Mouse (Mus musculus) brown adipose tissue, adult 24 weeks (tissue): ENCODE measurements around the gene 1600012H06Rik. TPM values are rescaled to one million over a fixed set of nuclear protein-coding genes. Genes with fewer than 3 reads are reported as not detected.
"Not testable (repeated sequence)": the region's sequence is repeated elsewhere in the genome, so short reads cannot be mapped to it uniquely, and the experiment has no call there.

ENCODE experiments used
- H3K27ac ChIP-seq: fragments of 200-500 bp; replicated peaks from 2 replicates; pipeline ENCODE4 v1.5.1; 2012; ENCODE audit warnings: low read depth, mild to moderate bottlenecking, low read length
- H3K4me1 ChIP-seq: fragments of 200-500 bp; 2 replicates; pipeline ENCODE4 v1.6.1; 2012; ENCODE audit warnings: low read length, mixed read lengths; ENCODE audit not compliant: control insufficient read depth, insufficient read depth, insufficient read length
- H3K4me3 ChIP-seq: fragments of 200-500 bp; 2 replicates; pipeline ENCODE4 v1.5.1; 2012; ENCODE audit warnings: low read depth, mild to moderate bottlenecking, low read length, moderate library complexity; ENCODE audit not compliant: insufficient read depth
- polyA plus RNA-seq: library from polyadenylated mRNA; stranded (reverse); fragments of >200 nt; gene quantifications from 2 replicates; pipeline ENCODE4 v1.2.4, GENCODE M21; 2012; ENCODE audit not compliant: missing spikeins, insufficient read depth, insufficient read length

1600012H06Rik gene
- polyA plus RNA-seq, 1 experiment = 17.2 TPM

GRCm38 (mm10) chr17:14927644-14928218 is 15.3 kb upstream of the 1600012H06Rik start:
- H3K27ac ChIP-seq = no peak overlapping the region
- H3K4me3 ChIP-seq = no peak overlapping the region
- H3K4me1 ChIP-seq = no peaks in the 10 kb centered on the region

- no peak overlapping the region for H3K4me3 ChIP-seq
- no peak overlapping the region for H3K27ac ChIP-seq
Measured at GRCm38 (mm10) chr17:14928631-14929030, 14.4 kb upstream of the 1600012H06Rik start.

GRCm38 (mm10) chr17:14930697-14931096 is 12.3 kb upstream of the 1600012H06Rik start:
- no peak overlapping the region for H3K27ac ChIP-seq
- H3K4me3 ChIP-seq = no peak overlapping the region
- H3K4me1 ChIP-seq = no peaks in the 10 kb centered on the region

More at GRCm38 (mm10) chr17:14928631-14929030, 14.4 kb upstream of the 1600012H06Rik start:
- no peaks in the 10 kb centered on the region for H3K4me1 ChIP-seq

- Histone ChIP-seq H3K4me1 (no peaks in the 10 kb centered on the region), H3K27ac (no peak overlapping the region), H3K4me3 (no peak overlapping the region)
Measured at GRCm38 (mm10) chr17:14931469-14931868, 11.5 kb upstream of the 1600012H06Rik start.

GRCm38 (mm10) chr17:14935280-14935679 is 7.7 kb upstream of the 1600012H06Rik start:
- not testable (repeated sequence) for H3K4me1 ChIP-seq, H3K27ac ChIP-seq, H3K4me3 ChIP-seq

GRCm38 (mm10) chr17:14935841-14936605 is 7.0 kb upstream of the 1600012H06Rik start:
- Histone ChIP-seq H3K4me1 (no peaks in the 10 kb centered on the region), H3K4me3 (no peak overlapping the region), H3K27ac (no peak overlapping the region)

GRCm38 (mm10) chr17:14942181-14942580 is 803 bp upstream of the 1600012H06Rik start:
- H3K4me3 ChIP-seq, H3K27ac ChIP-seq: not testable (repeated sequence)

GRCm38 (mm10) chr17:14943729-14944059 is 710 bp downstream of the 1600012H06Rik start:
- Histone ChIP-seq H3K27ac (peak overlapping the region; percentile 73), H3K4me3 (peak overlapping the region; percentile 84), H3K4me1 (peaks cover 8% of the 10 kb centered on the region)

More at GRCm38 (mm10) chr17:14942181-14942580, 803 bp upstream of the 1600012H06Rik start:
- not testable (repeated sequence) for H3K4me1 ChIP-seq

- no peak overlapping the region for H3K27ac ChIP-seq
- H3K4me1 ChIP-seq = peaks cover 8% of the 10 kb centered on the region
- no peak overlapping the region for H3K4me3 ChIP-seq
Measured at GRCm38 (mm10) chr17:14944551-14944950, 1.6 kb downstream of the 1600012H06Rik start.

- Histone ChIP-seq H3K27ac (no peak overlapping the region), H3K4me1 (peaks cover 3% of the 10 kb centered on the region; the same call in 1 of the 2 replicates), H3K4me3 (no peak overlapping the region)
Measured at GRCm38 (mm10) chr17:14949161-14949827, 6.3 kb downstream of the 1600012H06Rik start.

- Histone ChIP-seq H3K27ac (no peak overlapping the region), H3K4me3 (no peak overlapping the region)
Measured at GRCm38 (mm10) chr17:14953452-14953851, 10.5 kb downstream of the 1600012H06Rik start.

GRCm38 (mm10) chr17:14958686-14959327 is 15.8 kb downstream of the 1600012H06Rik start:
- no peaks in the 10 kb centered on the region; the same call in 1 of the 2 replicates for H3K4me1 ChIP-seq
- no peak overlapping the region for H3K4me3 ChIP-seq
- H3K27ac ChIP-seq = no peak overlapping the region

More at GRCm38 (mm10) chr17:14953452-14953851, 10.5 kb downstream of the 1600012H06Rik start:
- no peaks in the 10 kb centered on the region for H3K4me1 ChIP-seq

- Histone ChIP-seq H3K4me1 (no peaks in the 10 kb centered on the region; the same call in 1 of the 2 replicates), H3K4me3 (peak overlapping the region; percentile 37), H3K27ac (no peak overlapping the region)
Measured at GRCm38 (mm10) chr17:14959979-14960378, 17.0 kb downstream of the 1600012H06Rik start.

- H3K27ac ChIP-seq = no peak overlapping the region
- H3K4me1 ChIP-seq = no peaks in the 10 kb centered on the region; the same call in 1 of the 2 replicates
- peak overlapping the region; percentile 97 for H3K4me3 ChIP-seq
Measured at GRCm38 (mm10) chr17:14960520-14960919, 17.5 kb downstream of the 1600012H06Rik start.
